Mouse (Mus musculus): Measurements from ENCODE around the gene Syt1.

Syt1 gene

DNA sequence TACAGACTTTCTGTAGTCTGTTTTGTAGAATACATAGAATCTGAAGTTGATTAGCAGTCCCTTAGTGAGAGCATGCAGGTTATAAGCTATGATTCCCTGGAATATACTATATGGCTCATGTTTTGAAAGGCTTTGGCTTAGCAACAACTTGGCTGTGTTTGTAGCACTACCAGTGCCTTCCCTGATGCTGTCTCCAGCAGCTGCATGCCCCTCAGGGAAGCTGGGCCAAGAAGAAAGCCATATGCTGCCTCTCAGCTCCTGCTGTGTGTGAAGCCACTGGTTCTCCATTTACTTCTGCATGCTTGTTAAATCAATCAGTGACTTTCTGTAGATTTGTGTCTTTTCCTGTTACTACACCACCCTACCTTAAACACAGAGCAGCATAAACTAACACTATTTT lies 245.2 kb downstream of the Syt1 start:
- no peak for DNase-seq (ENCODE audit: low read depth, low spot score)

DNA sequence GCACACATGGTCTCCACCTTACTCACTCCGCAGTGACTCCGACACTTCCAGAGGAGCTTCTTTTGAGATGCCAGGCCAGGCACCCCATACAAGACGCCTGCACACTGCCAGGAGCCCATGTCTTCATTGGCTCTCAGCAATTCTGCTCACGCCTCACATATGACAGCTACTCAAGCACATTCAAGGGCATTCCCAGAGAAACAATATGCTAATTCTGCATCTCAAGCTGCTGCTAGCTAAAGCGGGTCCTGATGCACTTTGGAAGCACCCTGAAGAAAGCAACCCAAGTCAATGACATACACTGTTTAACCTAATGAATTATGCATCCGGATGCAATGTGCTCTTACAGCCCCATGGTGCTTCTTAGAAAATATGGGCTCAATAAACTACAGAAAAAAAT lies 247.1 kb downstream of the Syt1 start:
- DNase-seq (ENCODE audit: low read depth, low spot score), result no peak

DNA sequence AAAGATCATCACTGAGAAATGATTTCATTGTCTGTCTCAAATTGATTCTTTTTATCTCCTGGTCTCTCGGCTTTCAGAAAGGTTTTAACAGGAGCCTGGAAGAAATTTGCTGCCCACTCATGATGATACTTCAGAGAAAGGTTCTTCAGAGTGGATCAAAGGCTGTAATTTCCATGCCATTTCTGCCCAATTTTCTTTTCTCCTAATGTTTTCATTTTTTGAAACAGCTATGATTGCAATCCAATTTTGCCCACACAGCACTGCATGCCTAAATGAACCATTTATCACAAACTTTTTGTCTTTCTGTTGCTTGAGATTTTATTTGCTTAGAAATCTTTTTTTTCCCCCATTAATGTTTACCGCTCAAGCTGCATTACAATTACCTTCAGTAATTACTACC lies 257.5 kb downstream of the Syt1 start:
- no peak for DNase-seq (ENCODE audit: low read depth, low spot score)

DNA sequence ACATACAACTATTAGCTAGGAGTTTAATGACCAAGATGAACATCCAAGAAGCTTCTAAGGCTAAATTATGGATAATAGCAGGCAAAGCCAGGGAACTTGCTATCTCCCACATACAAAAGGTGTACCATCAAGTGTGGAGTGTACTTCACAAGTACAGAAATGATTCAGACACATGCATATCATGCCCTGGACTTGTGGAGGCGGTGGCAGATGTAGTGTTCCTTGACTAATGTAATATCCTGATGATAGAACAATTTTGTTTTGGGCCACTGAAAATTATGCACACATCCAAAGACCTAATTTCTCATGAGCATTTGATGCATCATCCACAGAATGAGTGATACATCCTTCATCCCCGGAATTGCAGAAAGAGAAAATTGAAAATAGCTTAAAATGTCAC lies 267.0 kb downstream of the Syt1 start:
- no peak for DNase-seq (ENCODE audit: low read depth, low spot score)

DNA sequence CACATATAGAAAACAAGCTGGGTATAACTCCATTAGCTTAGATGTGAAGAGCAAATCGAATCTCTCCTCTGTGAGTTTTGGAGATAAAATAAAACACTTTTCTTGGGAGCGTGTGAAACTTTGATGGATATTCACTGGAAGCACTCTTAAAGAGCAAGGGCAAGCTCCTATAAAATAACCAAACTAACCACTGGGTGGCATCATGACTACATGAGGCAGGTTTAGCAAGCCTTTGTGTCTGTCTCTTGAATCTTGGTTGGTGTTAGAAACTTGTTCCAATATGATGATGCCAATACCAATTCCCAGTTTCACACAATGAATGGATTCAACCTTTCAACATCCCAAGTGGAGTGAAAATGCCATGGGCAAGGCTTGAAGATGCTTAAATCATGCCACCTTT lies 276.8 kb downstream of the Syt1 start:
- peak; percentile 44 for DNase-seq (ENCODE audit: low read depth, low spot score)

DNA sequence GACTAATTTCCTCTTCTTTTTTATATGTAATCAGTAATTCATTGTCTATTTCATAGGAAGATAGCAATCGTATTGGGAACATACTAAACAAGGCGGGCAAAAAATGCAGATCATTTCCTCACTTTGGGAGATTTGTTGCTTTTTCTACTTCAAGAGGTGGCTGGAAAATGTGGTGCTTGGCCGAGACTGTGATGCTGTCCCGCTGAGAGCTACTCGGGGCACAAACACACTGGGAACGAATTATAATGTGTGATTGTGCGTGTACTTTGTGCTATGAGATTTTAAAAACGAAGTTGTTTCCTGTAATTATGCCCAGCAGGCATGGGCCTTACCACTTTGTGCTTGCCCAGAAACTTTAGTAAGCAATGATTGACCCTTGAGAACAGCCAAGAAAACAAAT lies 281.8 kb downstream of the Syt1 start:
- no peak for DNase-seq (ENCODE audit: low read depth, low spot score)

DNA sequence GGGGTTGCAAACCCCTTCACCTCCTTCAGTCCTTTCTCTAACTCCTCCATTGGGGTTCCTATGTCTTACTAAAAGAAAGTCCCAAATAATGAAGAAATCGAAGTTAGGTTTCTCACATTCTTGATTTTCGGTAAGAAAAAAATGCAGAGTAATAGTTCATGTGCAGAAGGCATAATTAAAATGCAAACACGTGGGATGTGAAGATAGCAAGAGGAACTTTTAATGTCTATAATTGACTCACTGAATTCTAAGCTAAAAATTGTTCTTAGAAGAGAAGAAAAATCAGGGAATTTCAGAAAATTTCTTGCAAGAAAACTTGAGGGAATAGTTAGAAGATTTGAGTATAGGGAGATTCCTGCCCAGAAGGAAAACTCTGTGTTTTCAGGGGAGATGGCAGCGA lies 284.4 kb downstream of the Syt1 start:
- DNase-seq (ENCODE audit: low read depth, low spot score), result no peak

DNA sequence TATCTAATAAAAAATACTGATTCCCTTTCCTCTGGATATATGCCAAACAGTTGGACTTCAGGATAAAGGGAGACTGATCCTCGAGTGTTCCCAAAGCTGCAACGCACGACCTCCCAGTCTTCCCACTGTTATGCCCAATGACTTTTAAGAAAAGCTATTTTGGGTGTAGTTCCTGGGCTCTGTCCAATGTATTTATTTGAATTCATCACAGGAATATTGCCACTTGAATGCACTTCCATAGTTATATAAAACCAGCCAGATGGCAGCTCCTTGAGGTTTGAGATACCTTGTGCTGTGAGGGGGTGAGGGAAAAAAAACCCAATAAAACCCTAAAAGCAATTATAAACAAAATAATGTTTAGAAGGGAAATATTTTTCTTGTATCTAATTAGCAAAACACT lies 285.9 kb downstream of the Syt1 start:
- DNase-seq (ENCODE audit: low read depth, low spot score), result no peak

DNA sequence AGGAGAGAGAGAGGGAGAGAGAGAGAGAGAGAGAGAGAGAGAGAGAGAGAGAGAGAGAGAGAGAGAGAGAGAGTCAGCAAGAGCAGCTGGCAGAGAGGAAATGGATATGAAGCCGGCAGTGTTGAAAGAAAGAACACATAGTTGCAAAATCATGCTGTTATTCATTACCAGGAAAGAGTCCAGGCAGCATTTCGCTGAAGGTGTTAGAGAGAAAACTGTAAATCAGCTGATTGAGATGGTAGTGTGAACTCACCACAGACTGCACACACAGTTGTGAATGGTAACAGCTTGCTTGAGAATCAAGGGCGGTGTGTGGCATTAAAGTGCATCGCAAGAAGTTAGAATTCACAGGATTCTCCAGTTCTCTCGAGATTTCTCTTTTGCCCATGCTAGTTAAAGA lies 300.3 kb downstream of the Syt1 start:
- DNase-seq (ENCODE audit: low read depth, low spot score), result no peak

DNA sequence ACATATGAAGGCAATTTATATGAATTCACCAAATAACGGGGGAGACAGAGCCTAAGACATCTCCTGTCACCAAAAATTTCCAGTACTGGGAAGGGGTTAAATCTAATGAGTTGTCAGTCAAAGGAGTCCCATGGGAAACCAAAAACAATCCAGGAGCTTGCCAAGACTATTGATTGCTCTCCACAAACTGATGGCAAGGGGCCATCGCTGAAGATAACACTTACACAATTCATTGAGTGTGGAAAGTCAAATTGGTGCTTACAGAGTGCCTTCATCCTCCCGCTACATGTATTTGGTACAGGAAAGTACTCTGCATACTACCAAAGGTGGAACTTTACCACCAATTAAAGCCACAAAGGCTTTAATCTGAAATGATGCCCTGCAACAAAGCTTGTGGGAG lies 305.1 kb downstream of the Syt1 start:
- no peak for DNase-seq (ENCODE audit: low read depth, low spot score)

DNA sequence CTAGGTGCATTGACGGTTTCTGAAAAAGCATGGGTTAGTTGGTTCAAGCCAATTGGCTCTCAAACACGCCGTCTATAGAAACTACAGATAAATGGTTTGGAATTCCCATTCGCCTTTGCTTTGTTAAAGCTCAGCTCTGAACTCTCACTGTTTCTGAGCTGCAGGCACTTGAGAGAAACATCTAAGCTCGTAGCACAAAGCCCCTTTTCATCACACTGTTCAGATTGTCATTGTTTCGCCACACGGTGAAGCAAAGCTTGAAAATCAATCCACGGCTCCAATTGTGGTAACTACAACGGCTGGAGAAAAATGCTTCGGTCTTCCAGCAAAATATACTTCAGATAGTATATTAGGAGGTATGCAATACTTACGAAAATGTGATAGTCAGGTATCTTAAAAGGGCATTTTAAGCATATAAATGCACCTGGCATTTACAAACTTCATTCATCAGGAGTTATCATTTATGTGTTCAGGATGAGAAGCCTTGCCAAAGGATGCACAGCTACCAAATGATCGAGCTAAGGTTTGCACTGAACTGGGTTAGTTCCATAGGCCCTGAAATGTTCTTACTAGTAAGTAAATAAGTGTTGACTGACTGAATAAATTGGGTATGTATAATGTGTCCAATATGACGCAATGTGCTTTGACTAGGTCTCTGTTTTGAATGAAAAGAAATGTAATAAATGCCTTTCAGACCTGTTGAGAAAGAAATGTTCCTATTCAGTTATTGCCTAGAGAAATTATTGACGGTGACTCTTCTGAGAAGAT lies 309.2 kb downstream of the Syt1 start:
- DNase-seq (ENCODE audit: low read depth, low spot score), result no peak

DNA sequence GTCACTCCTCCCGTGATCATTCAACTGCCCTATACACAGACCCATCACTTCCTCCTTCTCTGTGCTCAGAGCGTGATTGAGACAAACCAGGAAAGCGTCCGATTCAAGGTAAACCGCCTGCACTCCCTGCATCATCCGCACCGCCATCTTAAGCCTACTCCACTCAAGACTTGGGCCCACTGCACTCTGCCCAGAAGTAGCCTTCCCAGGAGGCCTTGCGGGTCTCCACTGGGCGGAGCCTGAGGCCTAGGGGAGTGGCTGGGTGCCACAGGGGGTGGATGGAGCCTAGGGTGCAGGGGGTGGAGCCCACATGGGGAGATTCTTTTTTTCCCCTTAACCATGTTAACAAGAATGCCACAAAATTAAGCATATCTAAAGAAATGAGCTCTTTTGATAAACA lies 310.8 kb downstream of the Syt1 start, which contains the start of gene Gm5136:
Gene Gm5136 (minus strand): TSS at position 215 of the 400 bp plus-strand sequence.
- peak; percentile 28 for DNase-seq (ENCODE audit: low read depth, low spot score)

DNA sequence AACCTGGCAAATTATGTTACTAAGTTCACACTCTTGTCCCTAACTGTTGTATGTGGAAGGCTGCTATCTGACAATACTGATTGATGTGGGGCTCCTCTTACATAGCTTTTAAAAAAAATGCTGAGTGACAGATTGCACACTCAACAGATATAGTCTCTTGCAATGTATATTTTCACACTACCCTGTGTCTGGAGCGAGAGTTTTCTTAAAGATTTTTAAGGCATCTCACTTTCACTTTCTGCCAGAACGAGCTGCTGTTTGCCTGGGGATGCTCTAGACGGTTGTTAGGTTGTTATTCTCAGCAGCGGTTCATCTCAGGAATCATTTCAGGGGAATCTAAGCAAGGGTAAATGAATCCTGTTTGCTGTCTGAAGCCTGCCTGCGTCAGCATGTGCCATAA lies 313.7 kb downstream of the Syt1 start:
- DNase-seq (ENCODE audit: low read depth, low spot score), result no peak

DNA sequence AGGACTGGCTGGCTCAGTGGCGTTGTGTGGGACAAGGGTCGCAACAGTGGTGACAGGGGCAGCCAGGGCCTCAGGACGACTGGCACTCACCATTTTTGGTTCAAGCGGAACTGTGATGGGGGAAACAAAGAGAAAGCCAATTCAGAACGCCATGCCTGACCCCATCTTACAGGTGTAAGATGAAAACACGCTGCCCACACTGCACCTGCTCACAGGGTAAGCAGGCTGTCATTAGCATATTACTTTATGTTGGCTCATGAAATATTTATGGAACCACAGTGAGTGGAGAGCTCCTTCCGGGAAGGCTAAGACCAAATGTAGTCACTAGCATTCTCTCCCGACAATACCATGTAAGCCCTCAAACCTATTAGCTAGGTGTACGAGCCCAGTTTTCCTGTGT lies 319.8 kb downstream of the Syt1 start:
- DNase-seq (ENCODE audit: low read depth, low spot score), result no peak

DNA sequence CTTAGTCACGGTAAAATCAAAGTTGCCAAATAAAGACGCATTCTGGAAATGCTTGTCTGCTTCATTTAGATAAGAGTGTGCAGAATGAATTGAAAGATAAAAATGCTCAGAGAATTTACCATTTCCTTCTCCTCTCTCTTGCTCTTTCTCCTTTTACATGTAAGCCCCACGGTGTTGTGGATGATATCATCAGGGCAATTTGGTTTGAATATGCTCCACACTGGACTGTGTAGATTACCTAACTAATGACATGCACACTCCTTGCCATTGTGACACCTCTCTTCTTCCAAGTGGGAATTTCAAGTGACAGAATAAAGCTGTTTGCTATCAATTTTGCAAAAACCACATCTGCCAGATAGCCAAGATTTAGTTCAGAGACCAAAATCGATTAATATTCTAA lies 324.1 kb downstream of the Syt1 start:
- DNase-seq (ENCODE audit: low read depth, low spot score), result no peak

DNA sequence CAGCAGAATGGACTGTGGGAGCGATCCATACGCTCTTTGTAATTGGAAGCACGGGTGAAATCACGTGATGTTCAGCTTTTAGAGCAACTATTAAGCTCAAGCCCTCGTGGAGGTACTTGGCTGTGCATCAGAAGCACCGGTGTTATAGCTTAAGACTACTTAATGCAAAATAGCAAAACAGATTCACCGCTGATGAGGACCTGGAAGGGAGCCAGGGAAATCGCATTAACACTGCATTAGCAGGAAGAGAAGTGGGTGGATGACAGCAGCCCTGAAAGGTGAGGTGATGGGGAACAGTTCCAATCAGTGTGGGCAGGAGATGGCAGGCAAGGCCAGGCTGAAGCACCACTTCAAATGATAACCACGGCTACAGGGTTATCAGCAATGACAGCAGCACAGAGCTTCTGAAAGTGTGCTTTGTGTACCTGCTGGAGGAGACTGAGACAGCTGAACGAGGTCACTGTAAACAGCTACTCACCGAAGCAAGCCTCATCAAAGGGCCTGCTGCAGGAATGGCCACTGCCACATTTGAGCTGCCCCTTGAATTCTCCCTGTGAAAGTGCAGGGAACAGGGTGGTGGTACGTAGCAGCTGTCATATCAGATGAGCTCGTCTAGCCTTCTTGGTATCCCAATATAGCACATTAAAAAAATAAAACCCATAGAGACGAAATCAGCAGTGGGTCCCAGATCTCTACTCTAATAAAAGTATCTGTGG lies 330.9 kb downstream of the Syt1 start:
- DNase-seq (ENCODE audit: low read depth, low spot score), result no peak

DNA sequence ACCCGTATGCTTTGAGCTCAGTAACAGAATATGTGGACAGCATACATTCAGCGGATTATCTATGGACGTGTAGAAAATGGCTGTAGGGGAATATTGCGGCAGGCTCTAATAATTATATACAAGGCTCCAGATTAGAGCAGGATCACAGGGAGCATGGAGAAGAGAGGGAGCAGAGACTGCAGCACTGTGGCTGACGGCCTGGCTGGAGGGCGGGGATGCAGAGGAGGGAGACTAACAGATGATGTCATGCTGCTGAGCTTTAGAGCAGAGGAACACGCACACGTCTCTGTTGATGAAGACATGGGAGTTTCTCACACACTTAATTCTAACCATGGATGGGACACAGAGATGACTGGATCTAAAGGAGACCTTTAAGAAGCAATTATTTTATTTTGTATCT lies 333.7 kb downstream of the Syt1 start:
- no peak for DNase-seq (ENCODE audit: low read depth, low spot score)

DNA sequence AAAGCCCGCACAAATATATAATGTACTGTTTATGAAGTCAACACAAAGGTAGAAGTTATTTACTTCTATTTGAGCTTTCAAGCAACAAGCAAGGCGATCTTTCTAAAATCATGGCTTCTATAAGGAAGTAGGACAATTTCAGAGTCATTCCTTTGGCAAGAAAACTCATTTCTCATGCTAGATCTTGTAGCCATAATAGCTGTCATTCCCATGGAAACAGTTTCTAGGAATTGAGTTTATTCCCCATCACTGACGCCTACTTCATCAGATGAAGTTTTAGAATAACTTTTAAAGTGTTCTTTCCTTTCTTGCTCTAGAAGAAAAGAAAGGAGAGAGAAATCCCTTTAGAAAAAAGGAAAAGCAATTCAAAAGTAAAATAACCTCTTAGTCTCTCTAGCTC lies 341.8 kb downstream of the Syt1 start:
- no peak for DNase-seq (ENCODE audit: low read depth, low spot score)

DNA sequence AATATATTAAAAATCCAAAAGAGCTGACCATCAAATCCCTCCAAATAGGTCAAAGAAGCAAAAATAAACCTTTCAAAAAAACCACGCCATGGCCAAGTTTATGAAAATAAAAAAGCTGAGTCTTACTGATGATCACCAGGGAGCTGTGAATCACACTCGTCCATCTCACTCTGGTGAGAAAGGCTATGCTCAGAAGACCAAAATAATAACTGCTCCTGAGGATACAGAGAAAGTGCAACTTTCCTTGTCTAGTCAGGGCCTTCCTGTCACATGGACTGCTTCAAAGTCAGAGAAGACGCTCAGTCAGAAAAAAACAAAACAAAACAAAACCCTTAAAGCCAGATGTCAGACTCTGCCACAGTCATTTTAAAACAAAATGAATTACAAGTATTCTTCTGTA lies 350.5 kb downstream of the Syt1 start:
- no peak for DNase-seq (ENCODE audit: low read depth, low spot score)

DNA sequence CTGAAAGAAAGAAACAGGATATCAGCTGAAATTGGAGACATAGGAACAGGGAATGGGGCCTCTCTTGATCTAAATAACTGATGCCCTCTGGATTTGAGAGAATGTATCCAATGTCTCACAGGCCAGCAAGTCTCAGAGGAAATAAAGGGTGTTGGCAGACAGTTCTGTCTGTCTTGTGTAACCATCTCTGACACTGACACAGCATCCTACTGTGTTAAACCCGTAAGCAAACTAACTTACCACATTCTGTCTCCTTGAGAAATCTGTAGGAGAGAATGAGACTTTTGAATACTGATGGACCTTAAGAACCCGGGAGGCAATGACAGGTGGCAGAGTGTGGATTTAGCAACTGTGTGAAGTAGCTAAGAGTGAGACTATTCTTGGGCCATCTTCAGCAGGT lies 352.5 kb downstream of the Syt1 start:
- no peak for DNase-seq (ENCODE audit: low read depth, low spot score)

DNA sequence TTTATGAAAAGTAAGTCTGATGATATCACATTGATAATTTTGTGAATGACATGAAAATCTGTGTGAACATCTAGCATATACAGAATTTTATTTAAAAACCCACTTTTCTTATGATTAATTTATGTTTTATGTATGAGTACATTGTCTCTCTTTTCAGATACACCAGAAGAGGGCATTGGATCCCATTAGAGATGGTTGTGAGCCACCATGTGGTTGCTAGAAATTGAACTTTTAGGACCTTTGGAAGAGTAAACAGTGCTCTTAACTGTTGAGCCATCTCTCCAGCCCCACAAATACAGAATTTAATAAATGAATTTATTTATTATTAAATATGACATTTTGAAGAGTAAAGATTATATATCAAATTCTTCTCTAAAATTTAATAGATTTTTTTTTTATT lies 353.1 kb downstream of the Syt1 start:
- no peak for DNase-seq (ENCODE audit: low read depth, low spot score)

DNA sequence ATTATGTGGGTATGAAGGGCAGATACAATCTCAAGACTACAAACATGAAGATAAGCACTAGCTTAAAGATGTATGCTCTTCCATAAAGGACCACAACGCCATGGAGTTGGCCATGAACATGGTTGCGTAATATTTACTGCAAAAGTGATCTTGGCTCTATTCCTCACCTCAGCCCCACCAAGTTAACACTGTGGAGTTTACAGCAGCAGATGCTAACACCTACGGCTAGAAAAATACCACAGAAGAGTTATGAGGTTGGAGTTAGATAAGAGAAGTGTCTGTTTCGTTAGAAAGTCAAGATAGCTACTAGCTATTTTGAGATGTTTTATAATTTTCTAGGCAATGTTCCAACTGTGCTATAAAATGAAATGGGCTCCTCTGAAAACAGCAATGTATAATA lies 353.9 kb downstream of the Syt1 start:
- no peak for DNase-seq (ENCODE audit: low read depth, low spot score)

DNA sequence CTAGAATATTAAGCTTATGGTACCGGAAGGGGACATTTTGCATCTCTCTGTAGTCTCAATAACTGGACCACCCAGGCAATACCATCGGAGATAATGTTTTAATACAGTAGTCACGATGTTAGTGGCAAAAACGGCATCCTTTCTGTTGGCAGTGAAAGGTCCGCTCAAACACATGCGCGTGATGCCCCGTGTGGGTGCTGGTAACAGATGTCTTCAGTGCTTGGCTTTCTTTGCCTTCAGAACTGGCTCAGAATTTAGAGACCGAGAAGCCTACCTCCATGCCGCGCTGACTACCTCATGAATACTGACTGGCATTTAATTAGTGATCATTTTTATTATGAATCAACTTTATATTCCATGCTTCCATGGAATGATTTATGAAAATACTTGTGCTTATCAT lies 355.7 kb downstream of the Syt1 start:
- no peak for DNase-seq (ENCODE audit: low read depth, low spot score)

Data from ZHBTc4 (cell line).